Mouse (Mus musculus) heart, adult 18-20 months (tissue): ENCODE results near the gene Dnajc4. TPM values are rescaled to one million over a fixed set of nuclear protein-coding genes. Genes with fewer than 3 reads are reported as not detected.
A peak's percentile ranks its signal among the peaks of the same experiment; 100 is the strongest.

Experiments
- DNase-seq, 2 experiments: peaks; one replicate each; pipeline ENCODE4 v3.0.0; 2021 to 2022; ENCODE audit warnings: mixed read lengths in 1 of 2
- total RNA-seq, 2 experiments: library from RNA; stranded (reverse); gene quantifications; 2 replicates each; pipeline ENCODE4 v1.2.3; 2021

Gene Dnajc4
- total RNA-seq, 2 experiments from 2014 or later, result 54.6 to 55.1 TPM

GRCm38 (mm10) chr19:6975537-6976521, 16.5 kb downstream of the Dnajc4 start, which contains the start of gene Plcb3:
Gene Plcb3 (minus strand): TSS chr19:6976470.
- DNase-seq, result peak; percentile 69 to 80

- DNase-seq, result peak; percentile 86 to 89
Observed at GRCm38 (mm10) chr19:6974211-6975205, 17.9 kb downstream of the Dnajc4 start, which contains the start of gene Ppp1r14b. Gene Ppp1r14b (plus strand): TSS chr19:6974968.

- no peak for DNase-seq
Observed at GRCm38 (mm10) chr19:6973581-6974190, 18.7 kb downstream of the Dnajc4 start.

GRCm38 (mm10) chr19:6972247-6972917, 20.0 kb downstream of the Dnajc4 start:
- DNase-seq, result no peak

- DNase-seq, result no peak
Observed at GRCm38 (mm10) chr19:6971644-6972043, 20.7 kb downstream of the Dnajc4 start.

GRCm38 (mm10) chr19:6970460-6971085, 21.8 kb downstream of the Dnajc4 start:
- no peak for DNase-seq

- peak; percentile 82 for DNase-seq
Observed at GRCm38 (mm10) chr19:6969665-6970381, 22.5 kb downstream of the Dnajc4 start.

- DNase-seq, result no peak
Observed at GRCm38 (mm10) chr19:6969291-6969664, 23.1 kb downstream of the Dnajc4 start.

GRCm38 (mm10) chr19:6968491-6969271, 23.7 kb downstream of the Dnajc4 start:
- peak in 1 of 2 experiments; percentile 44 for DNase-seq

- DNase-seq, result no peak
Observed at GRCm38 (mm10) chr19:6956461-6956860, 35.9 kb downstream of the Dnajc4 start.

GRCm38 (mm10) chr19:6955424-6955823, 36.9 kb downstream of the Dnajc4 start:
- peak in 1 of 2 experiments; percentile 40 for DNase-seq

- DNase-seq, result no peak
Observed at GRCm38 (mm10) chr19:6954046-6954445, 38.3 kb downstream of the Dnajc4 start.

- peak; percentile 69 to 78 for DNase-seq
Observed at GRCm38 (mm10) chr19:6952712-6953037, 39.7 kb downstream of the Dnajc4 start.

- DNase-seq, result peak; percentile 92 to 93
Observed at GRCm38 (mm10) chr19:6951994-6952711, 40.2 kb downstream of the Dnajc4 start.

- peak; percentile 98 to 99 for DNase-seq
Observed at GRCm38 (mm10) chr19:6951381-6951968, 40.9 kb downstream of the Dnajc4 start.

GRCm38 (mm10) chr19:6950613-6951153, 41.7 kb downstream of the Dnajc4 start:
- peak; percentile 72 to 78 for DNase-seq

- no peak for DNase-seq
Observed at GRCm38 (mm10) chr19:6949951-6950350, 42.4 kb downstream of the Dnajc4 start.

- DNase-seq, result no peak
Observed at GRCm38 (mm10) chr19:6949532-6949931, 42.8 kb downstream of the Dnajc4 start.
